Mouse (Mus musculus) forebrain, embryonic 10.5 days (tissue): ENCODE results near the gene Ube3b. TPM values are rescaled to one million over a fixed set of nuclear protein-coding genes. Genes with fewer than 3 reads are reported as not detected.

Source experiments
- microRNA-seq: library from miRNA; unstranded; fragments of <30 nt; microRNA quantifications from one replicate; pipeline ENCODE4, GENCODE M21; 2017
- polyA plus RNA-seq: library from polyadenylated mRNA; unstranded; fragments of >200 nt; fragmentation: Nextera tagmentation; extraction: Ambion mirVana; gene quantifications from 2 replicates; pipeline ENCODE4 v1.2.1, GENCODE M21; 2016

Ube3b gene
- polyA plus RNA-seq, 1 experiment from 2014 or later: 51.3 TPM

Small RNAs within 50 kb of the gene (microRNA-seq; reads per million reads assigned to microRNA genes)
- gene Mir7027: not detected

Other genes with a start within 250 kb of the Ube3b start
- gene Acacb, start 234.1 kb upstream of the Ube3b start, polyA plus RNA-seq: 2.5 TPM in 2 replicates
- 0.42 and 0.80 TPM in 2 replicates for gene Foxn4, start 106.8 kb upstream of the Ube3b start, polyA plus RNA-seq
- 0.80 and 0.82 TPM in 2 replicates for gene Myo1h, start 91.4 kb upstream of the Ube3b start, polyA plus RNA-seq
- 87.2 and 90.2 TPM in 2 replicates for gene Kctd10, start 99 bp upstream of the Ube3b start, polyA plus RNA-seq
- gene Mmab, start 63.5 kb downstream of the Ube3b start, polyA plus RNA-seq: 31.0 and 32.4 TPM in 2 replicates
- gene Mvk, start 63.7 kb downstream of the Ube3b start, polyA plus RNA-seq: 55.5 and 62.0 TPM in 2 replicates
- gene Fam222a, start 187.4 kb downstream of the Ube3b start, polyA plus RNA-seq: 3.9 and 4.1 TPM in 2 replicates